Mouse (Mus musculus) macrophage (primary cell): ENCODE data around the gene Clcnka. TPM values are rescaled to one million over a fixed set of nuclear protein-coding genes. Genes with fewer than 3 reads are reported as not detected.

Experiments
- H3K27ac ChIP-seq: fragments of 350-480 bp; formaldehyde crosslinking; 2 replicates; pipeline ENCODE4 v1.9.0; 2021
- H3K36me3 ChIP-seq: fragments of 350-480 bp; formaldehyde crosslinking; 2 replicates; pipeline ENCODE4 v1.9.0; 2021; ENCODE audit errors: inconsistent target
- H3K4me3 ChIP-seq: fragments of 350-480 bp; formaldehyde crosslinking; 2 replicates; pipeline ENCODE4 v1.9.0; 2021; ENCODE audit errors: inconsistent target
- H3K79me2 ChIP-seq: fragments of 350-480 bp; formaldehyde crosslinking; 2 replicates; pipeline ENCODE4 v1.9.0; 2021; ENCODE audit errors: inconsistent target
- whole genome bisulfite sequencing: methylation state at CpG from one replicate; pipeline ENCODE4 v1.1.7; 2026; ENCODE audit warnings: inconsistent platforms; ENCODE audit not compliant: missing documents; 5-methylcytosine and 5-hydroxymethylcytosine counted together
- polyA plus RNA-seq: library from polyadenylated mRNA; stranded (reverse); fragments of 250-400 nt; gene quantifications from 3 replicates; pipeline ENCODE4 v1.2.4, GENCODE M21; 2018; ENCODE audit warnings: inconsistent platforms
- total RNA-seq, 78 experiments: library from RNA; depleted of rRNA; stranded (reverse); fragments of 250-400 nt; gene quantifications; 1 replicate in 9 of 78; 2 replicates in 24 of 78; 3 replicates in 43 of 78; 4 replicates in 2 of 78; pipeline ENCODE4 v1.2.4; 2018; ENCODE audit warnings: inconsistent platforms in 56 of 78

Clcnka gene
- not detected for total RNA-seq (2018; cell fraction: chromatin; rRNA removed)
- not detected for total RNA-seq (2018; cell fraction: cytosol; rRNA removed)
- not detected for total RNA-seq (2018; cell fraction: nucleus; rRNA removed)
- not detected in 3 replicates for polyA plus RNA-seq

GRCm38 (mm10) chr4:141398545-141398944 lies at the start of gene Clcnka:
Clcnka (minus strand) TSS chr4:141398724.
- Histone ChIP-seq H3K36me3 (no peaks in the 10 kb centered on the region), H3K79me2 (no peaks in the 10 kb centered on the region), H3K27ac (no peak within 1 kb of the TSS), H3K4me3 (no peak within 1 kb of the TSS)
- 73% methylated on average over 12 of the region's 12 CpGs for WGBS

- Histone ChIP-seq H3K36me3 (peaks cover 30% of the 10 kb centered on the region; the same call in 1 of the 2 replicates), H3K4me3 (no peak overlapping the region), H3K27ac (no peak overlapping the region), H3K79me2 (peaks cover 62% of the 10 kb centered on the region)
- 86% methylated on average over 5 of the region's 7 CpGs for WGBS
Observed at GRCm38 (mm10) chr4:141446211-141446610, 47.7 kb upstream of the Clcnka start.

GRCm38 (mm10) chr4:141445328-141445720 lies 46.8 kb upstream of the Clcnka start:
- Histone ChIP-seq H3K36me3 (peaks cover 30% of the 10 kb centered on the region; the same call in 1 of the 2 replicates), H3K4me3 (peak overlapping the region; percentile 54), H3K79me2 (peaks cover 54% of the 10 kb centered on the region), H3K27ac (peak overlapping the region; percentile 10; the same call in 1 of the 2 replicates)
- 21% methylated on average over 14 of the region's 14 CpGs for WGBS

GRCm38 (mm10) chr4:141444451-141445327 lies 46.2 kb upstream of the Clcnka start, which contains the start of gene Zbtb17:
Zbtb17 (plus strand) TSS chr4:141444654.
- Histone ChIP-seq H3K4me3 (peak within 1 kb of the TSS; percentile 54), H3K79me2 (peaks cover 47% of the 10 kb centered on the region), H3K27ac (peak within 1 kb of the TSS; percentile 10; the same call in 1 of the 2 replicates), H3K36me3 (peaks cover 28% of the 10 kb centered on the region; the same call in 1 of the 2 replicates)
- WGBS: under 1% methylated on average over 88 of the region's 102 CpGs

GRCm38 (mm10) chr4:141443641-141444429 lies 45.3 kb upstream of the Clcnka start:
- peak overlapping the region; percentile 45 for H3K4me3 ChIP-seq
- 37% methylated on average over 10 of the region's 11 CpGs for WGBS
- H3K27ac ChIP-seq: no peak overlapping the region
- H3K36me3 ChIP-seq: peaks cover 19% of the 10 kb centered on the region; the same call in 1 of the 2 replicates
- H3K79me2 ChIP-seq: peaks cover 39% of the 10 kb centered on the region

GRCm38 (mm10) chr4:141440877-141441276 lies 42.4 kb upstream of the Clcnka start:
- no peak overlapping the region for H3K4me3 ChIP-seq
- peaks cover 9% of the 10 kb centered on the region for H3K79me2 ChIP-seq

GRCm38 (mm10) chr4:141439083-141439803 lies 40.7 kb upstream of the Clcnka start:
- Histone ChIP-seq H3K79me2 (no peaks in the 10 kb centered on the region), H3K27ac (no peak overlapping the region), H3K4me3 (no peak overlapping the region), H3K36me3 (no peaks in the 10 kb centered on the region)
- WGBS: 90% methylated on average over 12 of the region's 12 CpGs

More at GRCm38 (mm10) chr4:141440877-141441276, 42.4 kb upstream of the Clcnka start:
- H3K36me3 ChIP-seq: no peaks in the 10 kb centered on the region
- H3K27ac ChIP-seq: no peak overlapping the region

GRCm38 (mm10) chr4:141435974-141436373 lies 37.5 kb upstream of the Clcnka start, which contains the start of gene Srarp:
Srarp (minus strand) TSS chr4:141436105.
- Histone ChIP-seq H3K36me3 (no peaks in the 10 kb centered on the region), H3K4me3 (no peak within 1 kb of the TSS), H3K27ac (no peak within 1 kb of the TSS), H3K79me2 (no peaks in the 10 kb centered on the region)
- WGBS: 100% methylated on average over 1 of the region's 1 CpGs

- Histone ChIP-seq H3K27ac (no peak overlapping the region), H3K36me3 (no peaks in the 10 kb centered on the region), H3K79me2 (no peaks in the 10 kb centered on the region), H3K4me3 (no peak overlapping the region)
- whole genome bisulfite sequencing: 94% methylated on average over 18 of the region's 18 CpGs
Observed at GRCm38 (mm10) chr4:141433191-141433590, 34.7 kb upstream of the Clcnka start.

GRCm38 (mm10) chr4:141432666-141433065 lies 34.1 kb upstream of the Clcnka start:
- no peak overlapping the region for H3K27ac ChIP-seq
- H3K36me3 ChIP-seq: no peaks in the 10 kb centered on the region
- 90% methylated on average over 14 of the region's 14 CpGs for WGBS

GRCm38 (mm10) chr4:141430997-141431396 lies 32.5 kb upstream of the Clcnka start:
- Histone ChIP-seq H3K36me3 (no peaks in the 10 kb centered on the region), H3K4me3 (no peak overlapping the region), H3K27ac (no peak overlapping the region), H3K79me2 (no peaks in the 10 kb centered on the region)
- 15% methylated on average over 9 of the region's 9 CpGs for WGBS

More at GRCm38 (mm10) chr4:141432666-141433065, 34.1 kb upstream of the Clcnka start:
- Histone ChIP-seq H3K79me2 (no peaks in the 10 kb centered on the region), H3K4me3 (no peak overlapping the region)

- Histone ChIP-seq H3K79me2 (no peaks in the 10 kb centered on the region), H3K27ac (no peak overlapping the region), H3K36me3 (no peaks in the 10 kb centered on the region), H3K4me3 (no peak overlapping the region)
- 62% methylated on average over 9 of the region's 9 CpGs for WGBS
Observed at GRCm38 (mm10) chr4:141429847-141430246, 31.3 kb upstream of the Clcnka start.

- Histone ChIP-seq H3K79me2 (no peaks in the 10 kb centered on the region), H3K4me3 (no peak overlapping the region), H3K27ac (no peak overlapping the region), H3K36me3 (no peaks in the 10 kb centered on the region)
- WGBS: 77% methylated on average over 3 of the region's 6 CpGs
Observed at GRCm38 (mm10) chr4:141429381-141429780, 30.9 kb upstream of the Clcnka start.

- Histone ChIP-seq H3K79me2 (no peaks in the 10 kb centered on the region), H3K27ac (no peak overlapping the region), H3K36me3 (no peaks in the 10 kb centered on the region), H3K4me3 (no peak overlapping the region)
- 97% methylated on average over 13 of the region's 13 CpGs for WGBS
Observed at GRCm38 (mm10) chr4:141427921-141428320, 29.4 kb upstream of the Clcnka start.
